Mouse (Mus musculus): ENCODE data around the gene Odf3. TPM values are rescaled to one million over a fixed set of nuclear protein-coding genes. Genes with fewer than 3 reads are reported as not detected.
A peak's percentile ranks its signal among the peaks of the same experiment; 100 is the strongest.

The Odf3 gene
- polyA plus RNA-seq, 1 experiment, result not detected

DNA sequence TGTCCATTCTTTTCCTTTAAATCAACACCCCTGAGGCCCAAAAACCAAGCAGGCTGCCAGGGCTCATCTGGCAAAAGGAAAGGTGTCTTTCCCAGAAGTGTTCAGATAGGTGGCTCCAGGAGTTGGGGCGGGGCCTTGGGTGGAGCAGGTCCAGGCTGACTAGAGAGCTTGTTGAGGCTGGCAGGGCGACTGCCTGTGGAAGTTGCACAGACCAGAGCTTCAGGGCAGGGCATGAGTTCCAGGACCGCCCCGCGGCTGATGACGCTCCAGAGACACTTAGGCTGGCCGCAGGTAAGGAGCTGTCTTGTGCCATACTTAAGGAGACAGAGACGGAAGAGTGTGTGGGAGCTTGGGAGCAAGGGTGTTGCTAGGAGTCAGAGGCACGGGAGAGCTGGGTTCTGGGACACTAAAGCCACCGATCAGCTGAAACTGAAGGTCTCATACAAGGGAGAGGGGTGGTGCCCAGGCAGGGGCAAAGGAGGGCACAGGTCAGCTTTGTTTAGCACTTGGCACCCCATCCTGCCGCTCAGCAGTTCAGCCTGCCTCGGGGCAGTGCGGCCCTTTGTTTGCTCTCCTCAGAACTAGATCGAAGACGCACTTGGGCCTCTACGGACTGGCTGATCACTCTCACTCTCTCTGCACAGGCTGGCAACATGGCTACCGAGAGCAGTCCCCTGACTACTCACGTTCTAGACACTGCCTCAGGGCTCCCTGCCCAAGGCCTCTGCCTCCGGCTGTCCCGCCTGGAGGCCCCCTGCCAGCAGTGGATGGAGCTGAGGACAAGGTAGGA lies 12.4 kb upstream of the Odf3 start, which contains the start of gene Urah:
Gene Urah, plus strand, starts transcription at position 51 of the 790 bp plus-strand sequence.
- Histone ChIP-seq H3K4me3 (ENCODE audit: extremely low read depth, insufficient read depth, insufficient read length) (no peak within 1 kb of the TSS), H3K36me3 (ENCODE audit: control insufficient read depth, insufficient read depth, low read length) (no peaks in the 10 kb centered on the region), H3K27ac (ENCODE audit: insufficient read depth, low read length) (no peak within 1 kb of the TSS), H3K27me3 (ENCODE audit: control insufficient read depth, insufficient read depth, low read length) (no peaks in the 10 kb centered on the region), H3K4me1 (ENCODE audit: control insufficient read depth, insufficient read depth, insufficient read length) (no peaks in the 10 kb centered on the region)
- 80% methylated on average over 20 of the region's 20 CpGs for WGBS
- no peak for DNase-seq (ENCODE audit: low read depth in 1 of 2, low spot score in 2 of 2)
- TF ChIP-seq POLR2A (IDR thresholded peaks at IDR 0.05; ENCODE audit: low read depth, low read length) (no peak), CTCF (IDR thresholded peaks at IDR 0.05; ENCODE audit: extremely low read depth, insufficient read depth, insufficient read length, insufficient replicate concordance) (no peak)

DNA sequence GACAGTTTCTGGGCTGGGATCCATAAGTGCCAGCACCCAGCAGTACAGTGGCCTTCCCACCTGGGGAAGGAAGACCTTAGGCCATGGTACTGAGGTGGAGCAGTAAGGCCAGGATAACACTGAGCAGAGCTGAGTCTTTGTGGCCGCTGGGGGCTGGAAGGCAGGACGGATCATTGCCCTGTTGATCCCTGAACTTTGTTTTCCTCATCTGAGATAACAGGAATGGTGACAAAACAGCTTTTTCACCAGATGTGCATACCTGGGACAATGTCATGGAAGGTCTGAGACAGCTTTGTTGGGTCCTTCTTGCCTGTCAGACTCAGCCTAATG lies 11.9 kb upstream of the Odf3 start:
- 92% methylated on average over 2 of the region's 2 CpGs for WGBS
- Histone ChIP-seq H3K36me3 (ENCODE audit: control insufficient read depth, insufficient read depth, low read length) (no peaks in the 10 kb centered on the region), H3K27me3 (ENCODE audit: control insufficient read depth, insufficient read depth, low read length) (no peaks in the 10 kb centered on the region), H3K4me1 (ENCODE audit: control insufficient read depth, insufficient read depth, insufficient read length) (no peaks in the 10 kb centered on the region), H3K4me3 (ENCODE audit: extremely low read depth, insufficient read depth, insufficient read length) (no peak overlapping the region), H3K27ac (ENCODE audit: insufficient read depth, low read length) (no peak overlapping the region)
- TF ChIP-seq POLR2A (IDR thresholded peaks at IDR 0.05; ENCODE audit: low read depth, low read length) (no peak), CTCF (IDR thresholded peaks at IDR 0.05; ENCODE audit: extremely low read depth, insufficient read depth, insufficient read length, insufficient replicate concordance) (no peak)
- no peak for DNase-seq (ENCODE audit: low read depth in 1 of 2, low spot score in 2 of 2)

DNA sequence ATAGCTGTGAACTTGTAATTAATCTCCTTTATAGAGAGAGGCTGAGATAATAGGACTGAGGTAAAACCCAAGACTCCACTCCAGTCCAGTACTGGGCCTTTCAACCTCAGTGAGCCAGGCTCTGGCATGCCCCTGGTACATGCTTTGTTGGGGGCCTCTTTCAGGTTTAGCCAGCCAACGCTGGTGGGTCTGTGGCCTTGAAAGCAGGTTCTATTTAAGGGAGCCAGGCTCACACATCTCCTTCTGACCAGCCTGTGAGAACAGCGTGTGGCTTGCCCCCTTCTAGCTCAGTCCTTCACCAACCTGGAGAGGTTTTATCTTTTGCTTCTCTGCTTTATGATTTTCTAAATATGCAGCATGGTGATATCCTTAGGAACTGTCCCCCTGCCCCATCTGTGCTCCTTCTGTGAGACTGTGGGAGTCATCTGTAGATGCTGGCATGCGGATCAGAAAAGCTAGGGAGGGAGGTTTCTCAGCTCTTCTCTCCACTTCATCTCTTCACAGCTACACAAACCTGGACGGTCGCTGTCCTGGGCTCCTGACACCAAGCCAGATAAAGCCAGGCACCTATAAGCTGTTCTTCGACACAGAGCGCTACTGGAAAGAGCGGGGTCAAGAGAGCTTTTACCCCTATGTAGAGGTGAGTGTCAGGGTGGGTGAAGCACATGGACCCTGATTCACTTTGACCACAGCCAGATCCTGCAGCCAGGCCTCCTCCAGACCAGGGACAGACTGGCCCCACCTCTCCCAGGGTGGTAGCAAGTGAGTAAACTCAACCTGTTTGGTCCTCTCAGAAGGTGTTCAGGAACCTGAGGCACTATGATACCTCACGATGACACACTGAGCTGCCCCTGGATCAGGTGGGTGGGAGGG lies 11.1 kb upstream of the Odf3 start:
- Histone ChIP-seq H3K4me1 (ENCODE audit: control insufficient read depth, insufficient read depth, insufficient read length) (no peaks in the 10 kb centered on the region), H3K36me3 (ENCODE audit: control insufficient read depth, insufficient read depth, low read length) (no peaks in the 10 kb centered on the region), H3K4me3 (ENCODE audit: extremely low read depth, insufficient read depth, insufficient read length) (no peak overlapping the region), H3K27ac (ENCODE audit: insufficient read depth, low read length) (no peak overlapping the region), H3K27me3 (ENCODE audit: control insufficient read depth, insufficient read depth, low read length) (no peaks in the 10 kb centered on the region)
- 88% methylated on average over 9 of the region's 9 CpGs for WGBS
- DNase-seq (ENCODE audit: low read depth in 1 of 2, low spot score in 2 of 2), result no peak
- TF ChIP-seq CTCF (IDR thresholded peaks at IDR 0.05; ENCODE audit: extremely low read depth, insufficient read depth, insufficient read length, insufficient replicate concordance), result no peak
- TF ChIP-seq POLR2A (IDR thresholded peaks at IDR 0.05; ENCODE audit: low read depth, low read length), result no peak

DNA sequence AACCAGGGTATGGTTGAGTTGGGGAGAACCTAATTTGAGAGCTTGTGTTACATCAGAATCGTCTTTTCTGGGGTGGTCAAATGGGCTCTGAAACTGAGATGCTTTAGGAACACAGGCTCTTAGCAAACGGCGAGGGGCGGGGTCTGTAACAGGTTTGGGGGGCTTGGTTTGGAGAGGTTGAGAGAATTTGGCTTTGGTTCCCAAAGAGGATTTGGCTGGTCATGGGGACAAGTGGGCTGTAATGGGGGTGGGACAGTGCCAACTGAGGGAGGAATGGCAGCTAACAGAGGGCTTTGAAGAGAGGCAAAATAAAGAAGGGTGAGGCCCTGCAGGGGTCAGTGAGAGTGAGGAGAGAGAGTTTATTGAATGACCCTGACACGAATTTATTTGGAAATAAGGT lies 8.0 kb upstream of the Odf3 start:
- DNase-seq (ENCODE audit: low read depth in 1 of 2, low spot score in 2 of 2), result peak in 1 of 2 experiments; percentile 0
- Histone ChIP-seq H3K4me3 (ENCODE audit: extremely low read depth, insufficient read depth, insufficient read length) (no peak overlapping the region), H3K27me3 (ENCODE audit: control insufficient read depth, insufficient read depth, low read length) (no peaks in the 10 kb centered on the region), H3K36me3 (ENCODE audit: control insufficient read depth, insufficient read depth, low read length) (no peaks in the 10 kb centered on the region), H3K4me1 (ENCODE audit: control insufficient read depth, insufficient read depth, insufficient read length) (no peaks in the 10 kb centered on the region), H3K27ac (ENCODE audit: insufficient read depth, low read length) (no peak overlapping the region)
- 67% methylated on average over 5 of the region's 5 CpGs for WGBS
- TF ChIP-seq CTCF (IDR thresholded peaks at IDR 0.05; ENCODE audit: extremely low read depth, insufficient read depth, insufficient read length, insufficient replicate concordance) (no peak), POLR2A (IDR thresholded peaks at IDR 0.05; ENCODE audit: low read depth, low read length) (no peak)

DNA sequence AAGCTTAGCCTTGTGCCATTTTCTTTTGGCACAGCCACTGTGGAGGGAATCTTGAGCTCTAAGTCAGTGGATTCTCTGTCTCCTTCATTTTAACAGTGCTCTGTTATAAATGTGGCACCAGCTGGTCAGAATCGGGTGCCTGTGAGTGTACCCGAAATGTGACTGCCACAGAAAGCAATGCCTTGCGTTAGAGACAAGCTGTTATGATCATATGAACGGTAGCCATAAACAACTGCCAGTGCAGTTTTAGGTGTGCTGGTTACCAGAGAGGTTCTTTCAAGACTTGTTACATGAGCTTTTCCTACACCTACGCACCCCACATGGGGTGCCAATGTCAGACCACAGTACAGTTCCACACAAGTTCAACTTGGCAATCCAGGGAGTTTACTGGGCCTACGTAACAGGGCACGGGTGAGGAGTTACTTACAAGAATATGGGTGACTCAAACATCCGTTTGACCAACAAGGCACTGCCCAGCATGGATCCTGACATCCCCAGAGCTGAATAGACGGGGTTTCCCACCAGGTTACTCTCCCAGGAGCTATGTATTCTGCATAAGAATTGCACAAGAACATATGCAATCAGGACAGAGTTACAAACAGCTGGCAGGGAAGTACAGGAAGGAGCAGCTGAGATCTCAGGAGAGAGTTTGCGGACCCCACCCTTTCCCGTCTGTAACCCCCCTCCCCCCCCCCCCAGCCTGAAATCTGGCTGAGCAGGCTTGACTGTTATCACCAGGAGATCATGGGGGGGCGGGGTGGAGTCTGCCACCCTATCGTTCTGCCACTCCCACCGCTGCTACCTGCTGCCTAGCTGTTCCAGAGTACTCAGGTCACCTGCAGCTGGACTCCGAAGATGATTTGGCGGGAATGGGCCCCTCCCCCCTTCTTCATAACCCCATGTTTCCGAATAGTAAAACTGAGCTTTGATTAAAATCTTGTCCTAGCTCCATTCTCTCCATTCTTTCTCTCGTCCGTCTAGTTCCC lies 6.6 kb upstream of the Odf3 start:
- WGBS, result 54% methylated on average over 19 of the region's 19 CpGs

DNA sequence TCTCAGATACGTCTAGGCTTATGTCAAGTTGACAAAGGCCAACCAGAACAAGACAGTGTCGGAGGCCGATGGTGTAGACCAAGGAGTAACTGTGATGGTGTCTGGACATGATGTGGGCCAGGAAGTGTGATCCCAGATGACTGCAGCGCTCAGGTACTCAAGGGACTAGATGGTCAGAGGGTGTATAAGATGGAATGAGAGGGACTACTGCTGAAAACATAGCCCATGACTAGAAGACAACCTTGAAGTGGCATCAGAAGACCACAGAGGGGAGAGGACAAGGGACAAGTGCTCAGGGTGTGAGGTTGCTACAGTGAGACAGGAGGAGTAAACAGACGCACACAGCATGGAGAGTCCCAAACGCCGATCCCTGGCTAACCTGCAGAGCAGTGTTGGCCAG lies 3.8 kb upstream of the Odf3 start:
- Histone ChIP-seq H3K27me3 (ENCODE audit: control insufficient read depth, insufficient read depth, low read length) (no peaks in the 10 kb centered on the region), H3K4me1 (ENCODE audit: control insufficient read depth, insufficient read depth, insufficient read length) (no peaks in the 10 kb centered on the region), H3K4me3 (ENCODE audit: extremely low read depth, insufficient read depth, insufficient read length) (no peak overlapping the region), H3K36me3 (ENCODE audit: control insufficient read depth, insufficient read depth, low read length) (no peaks in the 10 kb centered on the region), H3K27ac (ENCODE audit: insufficient read depth, low read length) (no peak overlapping the region)
- DNase-seq (ENCODE audit: low read depth in 1 of 2, low spot score in 2 of 2), result no peak
- 87% methylated on average over 7 of the region's 7 CpGs for WGBS
- no peak for TF ChIP-seq CTCF (IDR thresholded peaks at IDR 0.05; ENCODE audit: extremely low read depth, insufficient read depth, insufficient read length, insufficient replicate concordance)
- no peak for TF ChIP-seq POLR2A (IDR thresholded peaks at IDR 0.05; ENCODE audit: low read depth, low read length)

More for the DNA sequence above, 6.6 kb upstream of the Odf3 start:
- H3K4me1 ChIP-seq (ENCODE audit: control insufficient read depth, insufficient read depth, insufficient read length), result no peaks in the 10 kb centered on the region
- no peaks in the 10 kb centered on the region for H3K36me3 ChIP-seq (ENCODE audit: control insufficient read depth, insufficient read depth, low read length)
- no peaks in the 10 kb centered on the region for H3K27me3 ChIP-seq (ENCODE audit: control insufficient read depth, insufficient read depth, low read length)
- H3K27ac ChIP-seq (ENCODE audit: insufficient read depth, low read length), result no peak overlapping the region
- DNase-seq (ENCODE audit: low read depth in 1 of 2, low spot score in 2 of 2), result no peak
- TF ChIP-seq POLR2A (IDR thresholded peaks at IDR 0.05; ENCODE audit: low read depth, low read length) (no peak), CTCF (IDR thresholded peaks at IDR 0.05; ENCODE audit: extremely low read depth, insufficient read depth, insufficient read length, insufficient replicate concordance) (no peak)
- no peak overlapping the region for H3K4me3 ChIP-seq (ENCODE audit: extremely low read depth, insufficient read depth, insufficient read length)
